Mouse (Mus musculus): ENCODE measurements around the gene Olfr699. TPM values are rescaled to one million over a fixed set of nuclear protein-coding genes. Genes with fewer than 3 reads are reported as not detected.
"Not testable (repeated sequence)": the region's sequence is repeated elsewhere in the genome, so short reads cannot be mapped to it uniquely, and the experiment has no call there.

The Olfr699 gene
- polyA plus RNA-seq (2016; fragmentation: Nextera tagmentation; extraction: Ambion mirVana) = not detected in 2 replicates

GRCm38 (mm10) chr7:106793098-106793497 lies at the start of gene Olfr699:
TSS of gene Olfr699 (minus strand) at chr7:106793198.
- no peak for ATAC-seq (ENCODE audit: insufficient number of reproducible peaks, low FRiP score)
- 65% methylated on average over 1 of the region's 1 CpGs for WGBS
- Histone ChIP-seq H3K27me3 (replicated peaks) (no peaks in the 10 kb centered on the region), H3K4me1 (replicated peaks) (no peaks in the 10 kb centered on the region), H3K9ac (no peak within 1 kb of the TSS), H3K27ac (ENCODE audit: poor library complexity, severe bottlenecking) (no peak within 1 kb of the TSS), H3K36me3 (no peaks in the 10 kb centered on the region), H3K9me3 (replicated peaks) (0 out of 2 replicates have a peak, but pooled peaks cover 3% of the 10 kb centered on the region), H3K4me3 (no peak within 1 kb of the TSS), H3K4me2 (no peak within 1 kb of the TSS)

GRCm38 (mm10) chr7:106833793-106834192 lies 40.8 kb upstream of the Olfr699 start, which contains the start of gene Olfr702:
TSS of gene Olfr702 (minus strand) at chr7:106833893.
- H3K27ac ChIP-seq (ENCODE audit: poor library complexity, severe bottlenecking) = no peak within 1 kb of the TSS
- no peaks in the 10 kb centered on the region for H3K27me3 ChIP-seq (replicated peaks)
- no peak within 1 kb of the TSS for H3K4me3 ChIP-seq
- H3K4me2 ChIP-seq = no peak within 1 kb of the TSS
- H3K9me3 ChIP-seq (replicated peaks) = no peaks in the 10 kb centered on the region
- no peak within 1 kb of the TSS for H3K9ac ChIP-seq
- H3K4me1 ChIP-seq (replicated peaks) = no peaks in the 10 kb centered on the region
- ATAC-seq (ENCODE audit: insufficient number of reproducible peaks, low FRiP score) = no peak
- H3K36me3 ChIP-seq = no peaks in the 10 kb centered on the region

DNA sequence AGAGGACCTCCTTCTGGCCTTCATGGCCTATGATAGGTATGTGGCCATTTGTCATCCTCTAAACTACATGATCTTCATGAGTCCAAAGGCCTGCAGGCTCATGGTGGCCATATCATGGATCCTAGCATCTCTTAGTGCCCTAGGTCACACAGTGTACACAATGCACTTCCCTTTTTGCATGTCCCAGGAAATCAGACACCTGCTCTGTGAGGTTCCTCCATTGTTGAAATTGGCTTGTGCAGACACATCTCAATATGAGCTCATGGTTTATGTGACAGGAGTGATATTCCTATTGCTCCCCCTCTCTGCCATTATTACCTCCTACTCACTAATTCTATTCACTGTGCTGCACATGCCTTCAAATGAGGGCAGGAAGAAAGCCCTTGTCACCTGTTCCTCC lies 25.4 kb upstream of the Olfr699 start:
- Histone ChIP-seq H3K9me3 (replicated peaks) (no peaks in the 10 kb centered on the region), H3K27ac (ENCODE audit: poor library complexity, severe bottlenecking) (no peak overlapping the region), H3K9ac (no peak overlapping the region), H3K36me3 (no peaks in the 10 kb centered on the region), H3K4me1 (replicated peaks) (no peaks in the 10 kb centered on the region), H3K27me3 (replicated peaks) (no peaks in the 10 kb centered on the region), H3K4me2 (no peak overlapping the region), H3K4me3 (no peak overlapping the region)
- no peak for ATAC-seq (ENCODE audit: insufficient number of reproducible peaks, low FRiP score)

- no peaks in the 10 kb centered on the region for H3K9me3 ChIP-seq (replicated peaks)
- 34% methylated on average over 2 of the region's 2 CpGs for WGBS
- no peak overlapping the region for H3K27ac ChIP-seq (ENCODE audit: poor library complexity, severe bottlenecking)
- H3K4me2 ChIP-seq = no peak overlapping the region
- H3K4me1 ChIP-seq (replicated peaks) = no peaks in the 10 kb centered on the region
- H3K4me3 ChIP-seq = no peak overlapping the region
- H3K27me3 ChIP-seq (replicated peaks) = no peaks in the 10 kb centered on the region
- no peak for ATAC-seq (ENCODE audit: insufficient number of reproducible peaks, low FRiP score)
- H3K9ac ChIP-seq = no peak overlapping the region
- H3K36me3 ChIP-seq = no peaks in the 10 kb centered on the region
Measured at GRCm38 (mm10) chr7:106815775-106816174, 22.8 kb upstream of the Olfr699 start.

GRCm38 (mm10) chr7:106813829-106814228 lies 20.8 kb upstream of the Olfr699 start, which contains the start of gene Olfr701:
TSS of gene Olfr701 (plus strand) at chr7:106814129.
- H3K27me3 ChIP-seq (replicated peaks) = no peaks in the 10 kb centered on the region
- H3K9me3 ChIP-seq (replicated peaks) = no peaks in the 10 kb centered on the region
- no peak within 1 kb of the TSS for H3K9ac ChIP-seq
- no peak within 1 kb of the TSS for H3K4me2 ChIP-seq
- WGBS = 63% methylated on average over 2 of the region's 2 CpGs
- H3K4me1 ChIP-seq (replicated peaks) = no peaks in the 10 kb centered on the region
- no peak within 1 kb of the TSS for H3K4me3 ChIP-seq
- ATAC-seq (ENCODE audit: insufficient number of reproducible peaks, low FRiP score) = no peak
- H3K27ac ChIP-seq (ENCODE audit: poor library complexity, severe bottlenecking) = no peak within 1 kb of the TSS
- no peaks in the 10 kb centered on the region for H3K36me3 ChIP-seq

GRCm38 (mm10) chr7:106808734-106809133 lies 15.7 kb upstream of the Olfr699 start, which contains the start of gene Olfr700:
TSS of gene Olfr700 (minus strand) at chr7:106808834.
- ATAC-seq (ENCODE audit: insufficient number of reproducible peaks, low FRiP score) = no peak
- 90% methylated on average over 1 of the region's 1 CpGs for WGBS
- no peak within 1 kb of the TSS for H3K9ac ChIP-seq
- no peaks in the 10 kb centered on the region for H3K27me3 ChIP-seq (replicated peaks)
- H3K4me2 ChIP-seq = no peak within 1 kb of the TSS
- no peaks in the 10 kb centered on the region for H3K4me1 ChIP-seq (replicated peaks)
- H3K9me3 ChIP-seq (replicated peaks) = no peaks in the 10 kb centered on the region
- no peak within 1 kb of the TSS for H3K4me3 ChIP-seq
- no peaks in the 10 kb centered on the region for H3K36me3 ChIP-seq
- no peak within 1 kb of the TSS for H3K27ac ChIP-seq (ENCODE audit: poor library complexity, severe bottlenecking)

DNA sequence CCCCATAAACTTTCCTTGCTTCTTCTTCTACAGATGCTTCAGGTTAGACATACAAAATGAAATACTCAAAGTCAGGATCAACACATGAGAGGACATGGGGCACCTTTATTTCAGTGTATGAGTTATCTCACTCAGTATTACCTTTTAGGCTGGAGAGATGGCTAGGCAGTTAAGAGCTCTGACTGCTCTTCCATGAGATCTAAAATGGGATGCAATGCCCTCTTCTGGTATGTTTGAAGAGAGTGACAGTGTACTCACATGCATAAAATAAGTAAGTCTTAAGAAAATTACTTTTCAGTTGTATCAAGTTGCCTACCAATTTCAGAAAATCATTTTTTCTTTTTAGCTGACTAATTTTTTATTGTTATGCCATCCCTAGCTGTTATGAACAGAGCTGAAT lies 4.7 kb downstream of the Olfr699 start:
- Histone ChIP-seq H3K27ac (ENCODE audit: poor library complexity, severe bottlenecking) (no peak overlapping the region), H3K4me2 (no peak overlapping the region), H3K27me3 (replicated peaks) (no peaks in the 10 kb centered on the region), H3K36me3 (no peaks in the 10 kb centered on the region), H3K4me3 (no peak overlapping the region), H3K4me1 (replicated peaks) (no peaks in the 10 kb centered on the region), H3K9ac (no peak overlapping the region), H3K9me3 (replicated peaks) (no peaks in the 10 kb centered on the region)
- no peak for ATAC-seq (ENCODE audit: insufficient number of reproducible peaks, low FRiP score)

GRCm38 (mm10) chr7:106761008-106761407 lies 32.0 kb downstream of the Olfr699 start:
- not testable (repeated sequence) for H3K27ac ChIP-seq (ENCODE audit: poor library complexity, severe bottlenecking); H3K4me3 ChIP-seq; H3K9me3 ChIP-seq (replicated peaks); H3K27me3 ChIP-seq (replicated peaks); ATAC-seq (ENCODE audit: insufficient number of reproducible peaks, low FRiP score); H3K4me2 ChIP-seq; H3K4me1 ChIP-seq (replicated peaks); H3K9ac ChIP-seq; H3K36me3 ChIP-seq
- WGBS = 79% methylated on average over 2 of the region's 2 CpGs

DNA sequence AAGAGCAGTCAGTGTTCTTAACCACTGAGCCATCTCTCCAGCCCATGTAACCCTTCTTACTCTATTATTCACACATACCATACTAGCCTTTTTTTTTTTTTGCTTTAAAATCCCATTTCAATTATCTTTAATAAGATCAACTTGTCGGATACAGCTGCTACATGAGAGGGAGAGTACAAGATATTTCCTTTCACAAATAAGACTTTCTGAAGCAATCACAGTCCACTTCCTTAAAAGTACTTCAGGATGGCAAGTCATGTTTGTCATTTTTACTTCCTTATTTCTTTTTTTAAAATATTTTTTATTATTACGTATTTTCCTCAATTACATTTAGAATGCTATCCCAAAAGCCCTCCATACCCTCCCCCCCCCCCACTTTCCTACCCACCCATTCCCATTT lies 34.2 kb downstream of the Olfr699 start:
- H3K4me2 ChIP-seq = no peak overlapping the region
- peaks cover 4% of the 10 kb centered on the region; the same call in 1 of the 2 replicates for H3K9me3 ChIP-seq (replicated peaks)
- no peaks in the 10 kb centered on the region for H3K4me1 ChIP-seq (replicated peaks)
- WGBS = 83% methylated on average over 2 of the region's 2 CpGs
- H3K36me3 ChIP-seq = no peaks in the 10 kb centered on the region
- no peak for ATAC-seq (ENCODE audit: insufficient number of reproducible peaks, low FRiP score)
- no peaks in the 10 kb centered on the region for H3K27me3 ChIP-seq (replicated peaks)
- H3K27ac ChIP-seq (ENCODE audit: poor library complexity, severe bottlenecking) = no peak overlapping the region
- H3K4me3 ChIP-seq = no peak overlapping the region
- no peak overlapping the region for H3K9ac ChIP-seq

DNA sequence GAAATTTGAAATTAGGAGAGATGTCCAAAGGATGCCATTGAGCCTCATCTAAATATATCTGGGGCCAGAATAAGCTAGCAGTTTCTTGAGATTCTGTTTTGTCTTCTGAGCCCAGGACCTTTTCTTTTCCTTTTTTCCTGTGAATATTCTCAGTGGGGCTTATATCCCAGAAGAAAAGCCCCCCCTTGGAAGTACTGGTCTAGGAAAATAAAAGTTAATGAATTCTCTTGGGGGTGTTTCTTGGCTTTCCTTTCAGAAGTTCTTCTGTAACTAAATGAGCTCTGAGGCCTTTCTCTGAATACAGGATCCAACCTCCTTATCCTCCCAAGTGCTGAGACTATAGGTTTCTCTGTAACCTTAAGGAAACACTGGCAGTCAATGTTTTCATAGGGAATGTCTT lies 37.7 kb downstream of the Olfr699 start, which contains the start of gene Olfr698:
TSS of gene Olfr698 (minus strand) at position 101 of the 400 bp plus-strand sequence.
- H3K27ac ChIP-seq (ENCODE audit: poor library complexity, severe bottlenecking) = no peak within 1 kb of the TSS
- no peak within 1 kb of the TSS for H3K4me2 ChIP-seq
- H3K4me1 ChIP-seq (replicated peaks) = no peaks in the 10 kb centered on the region
- H3K9me3 ChIP-seq (replicated peaks) = 0 out of 2 replicates have a peak, but pooled peaks cover 3% of the 10 kb centered on the region
- ATAC-seq (ENCODE audit: insufficient number of reproducible peaks, low FRiP score) = no peak
- no peak within 1 kb of the TSS for H3K4me3 ChIP-seq
- H3K36me3 ChIP-seq = no peaks in the 10 kb centered on the region
- H3K9ac ChIP-seq = no peak within 1 kb of the TSS
- H3K27me3 ChIP-seq (replicated peaks) = no peaks in the 10 kb centered on the region

DNA sequence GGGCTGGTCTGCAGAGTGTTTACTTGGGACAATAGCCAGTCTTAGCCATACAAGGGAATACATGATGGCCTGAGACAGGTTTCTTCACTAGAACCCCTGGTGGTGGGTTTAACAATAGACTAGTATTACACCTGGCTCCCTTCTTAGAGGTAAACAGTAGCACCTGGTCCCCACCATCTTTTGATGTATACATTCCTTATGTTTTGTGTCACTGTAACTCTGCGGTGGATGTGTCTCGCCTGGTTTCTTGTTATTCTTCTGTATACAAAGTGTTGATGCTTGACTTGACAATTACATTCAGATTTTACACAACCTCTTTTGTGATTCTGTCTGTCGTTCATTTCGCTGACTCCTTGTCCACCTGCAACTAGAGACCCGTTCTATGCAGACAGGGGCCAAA lies 47.2 kb downstream of the Olfr699 start:
- no peaks in the 10 kb centered on the region for H3K27me3 ChIP-seq (replicated peaks)
- 80% methylated on average over 5 of the region's 5 CpGs for WGBS
- H3K4me1 ChIP-seq (replicated peaks) = no peaks in the 10 kb centered on the region
- H3K4me3 ChIP-seq = no peak overlapping the region
- no peak overlapping the region for H3K9ac ChIP-seq
- no peak for ATAC-seq (ENCODE audit: insufficient number of reproducible peaks, low FRiP score)
- no peaks in the 10 kb centered on the region for H3K36me3 ChIP-seq
- H3K4me2 ChIP-seq = no peak overlapping the region
- peaks cover 5% of the 10 kb centered on the region; the same call in 1 of the 2 replicates for H3K9me3 ChIP-seq (replicated peaks)
- H3K27ac ChIP-seq (ENCODE audit: poor library complexity, severe bottlenecking) = no peak overlapping the region

DNA sequence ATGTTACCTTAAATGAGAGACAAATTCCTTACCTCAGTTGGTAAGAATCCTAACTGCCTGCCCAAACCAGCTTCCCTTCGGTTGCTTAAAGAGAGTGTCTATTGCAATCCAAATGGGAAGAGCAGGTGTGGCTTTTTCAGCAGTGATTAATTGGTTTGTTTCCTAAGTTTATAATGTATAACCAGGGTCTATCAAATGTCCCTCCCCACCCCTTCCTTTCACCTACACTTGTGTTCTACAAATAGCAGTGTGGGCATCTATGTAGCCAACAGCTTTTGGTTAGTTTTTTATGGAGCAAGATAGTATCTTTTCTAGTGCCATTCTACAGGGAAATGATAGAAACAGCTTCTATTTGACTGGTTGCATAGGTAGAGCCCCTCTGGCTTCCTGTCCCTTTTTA lies 50.7 kb downstream of the Olfr699 start, which contains the start of gene Olfr697:
TSS of gene Olfr697 (minus strand) at position 101 of the 400 bp plus-strand sequence.
- H3K4me3 ChIP-seq = no peak within 1 kb of the TSS
- 76% methylated on average over 1 of the region's 1 CpGs for WGBS

More for the DNA sequence above, 50.7 kb downstream of the Olfr699 start, which contains the start of gene Olfr697:
- Histone ChIP-seq H3K4me2 (no peak within 1 kb of the TSS), H3K27ac (ENCODE audit: poor library complexity, severe bottlenecking) (no peak within 1 kb of the TSS), H3K27me3 (replicated peaks) (no peaks in the 10 kb centered on the region), H3K9me3 (replicated peaks) (no peaks in the 10 kb centered on the region; the same call in 1 of the 2 replicates), H3K4me1 (replicated peaks) (no peaks in the 10 kb centered on the region), H3K9ac (no peak within 1 kb of the TSS), H3K36me3 (no peaks in the 10 kb centered on the region)
- no peak for ATAC-seq (ENCODE audit: insufficient number of reproducible peaks, low FRiP score)

All from heart, embryonic 12.5 days (tissue).